Mouse (Mus musculus): ENCODE data around the gene Hnrnpa3.

DNA sequence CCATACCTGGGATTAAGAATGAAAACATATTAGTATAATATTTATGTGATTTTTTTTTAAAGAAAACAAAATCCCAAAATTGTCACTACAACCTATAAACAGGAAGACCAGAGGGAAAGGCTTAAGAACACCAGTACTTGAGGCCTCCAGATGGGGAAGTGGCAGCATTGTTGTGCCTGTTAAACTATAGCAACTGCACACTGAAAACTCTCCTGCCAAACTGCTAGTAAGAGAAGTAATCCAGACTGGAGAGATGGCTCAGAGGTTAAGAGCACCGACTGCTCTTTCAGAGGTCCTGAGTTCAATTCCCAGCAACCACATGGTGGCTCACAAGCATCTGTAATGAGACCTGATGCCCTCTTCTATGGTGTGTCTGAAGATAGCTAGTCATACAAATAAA lies 8.6 kb upstream of the Hnrnpa3 start:
- TF ChIP-seq NELFE (IDR thresholded peaks at IDR 0.05; ENCODE audit: low read depth, low read length): no peak
- TF ChIP-seq POLR2AphosphoS2 (IDR thresholded peaks at IDR 0.05; ENCODE audit: low read length): no peak
- TF ChIP-seq EP300 (IDR thresholded peaks at IDR 0.05; ENCODE audit: low read depth in 1 of 2, low read length in 2 of 2): no peak
- no peak for TF ChIP-seq MAX (IDR thresholded peaks at IDR 0.05; ENCODE audit: low read length)
- TF ChIP-seq POLR2A (IDR thresholded peaks at IDR 0.05; ENCODE audit: control insufficient read depth in 1 of 2, insufficient read depth in 1 of 2, low read depth in 1 of 2, low read length in 2 of 2, poor library complexity in 1 of 2): no peak
- TF ChIP-seq CTCF (IDR thresholded peaks at IDR 0.05 in 2 of 3, conservative IDR thresholded peaks at IDR 0.05 in 1 of 3; ENCODE audit: control insufficient read depth in 1 of 3, insufficient read depth in 1 of 3, low read depth in 2 of 3, low read length in 3 of 3, poor library complexity in 1 of 3, severe bottlenecking in 1 of 3): no peak
- TF ChIP-seq KAT2A (conservative IDR thresholded peaks at IDR 0.05; ENCODE audit: low read depth, low read length): no peak
- no peak for TF ChIP-seq JUND (IDR thresholded peaks at IDR 0.05; ENCODE audit: low read depth, low read length)
- TF ChIP-seq USF1 (IDR thresholded peaks at IDR 0.05; ENCODE audit: low read depth, low read length): no peak
- no peak for TF ChIP-seq HCFC1 (IDR thresholded peaks at IDR 0.05; ENCODE audit: low read depth, low read length)
- no peak for TF ChIP-seq MAFK (IDR thresholded peaks at IDR 0.05; ENCODE audit: borderline replicate concordance, low read depth, low read length)
- no peak for TF ChIP-seq MEF2A (IDR thresholded peaks at IDR 0.05; ENCODE audit: extremely low read depth, insufficient replicate concordance, low read depth, low read length, poor library complexity, severe bottlenecking)
